Mouse (Mus musculus) megakaryocyte, adult 5-6 weeks (primary cell): ENCODE results near the gene Rbms3. TPM values are rescaled to one million over a fixed set of nuclear protein-coding genes. Genes with fewer than 3 reads are reported as not detected.

Source experiments
- ATAC-seq: 2 replicates; pipeline ENCODE4 v1.8.0; 2016; ENCODE audit warnings: mild to moderate bottlenecking, inconsistent platforms; ENCODE audit not compliant: poor library complexity, severe bottlenecking
- total RNA-seq, 2 experiments: library from RNA; stranded (forward) in 1 of 2; stranded (reverse) in 1 of 2; fragments of 153-499, 151-499 nt in 1 of 2; fragments of 221-1000, 200-1000 nt in 1 of 2; gene quantifications; 2 replicates each; pipeline versions ENCODE4 v1.2.3 to v1.2.4; 2015 to 2017

Rbms3 gene
- total RNA-seq, 2 experiments from 2014 or later, result 0.04 to 0.25 TPM

GRCm38 (mm10) chr9:117121572-117121971 is 508.1 kb downstream of the Rbms3 start:
- ATAC-seq, result no peak

GRCm38 (mm10) chr9:117117181-117117729 is 512.5 kb downstream of the Rbms3 start:
- ATAC-seq, result no peak

- no peak for ATAC-seq
Measured at GRCm38 (mm10) chr9:117115609-117116008, 514.1 kb downstream of the Rbms3 start.

- ATAC-seq, result no peak
Measured at GRCm38 (mm10) chr9:117113592-117113991, 516.1 kb downstream of the Rbms3 start.

GRCm38 (mm10) chr9:117107926-117108325 is 521.8 kb downstream of the Rbms3 start:
- no peak for ATAC-seq

GRCm38 (mm10) chr9:117102198-117102930 is 527.3 kb downstream of the Rbms3 start:
- ATAC-seq, result no peak

- ATAC-seq, result no peak
Measured at GRCm38 (mm10) chr9:117100181-117100580, 529.5 kb downstream of the Rbms3 start.

- ATAC-seq, result no peak
Measured at GRCm38 (mm10) chr9:117093551-117093950, 536.2 kb downstream of the Rbms3 start.

- ATAC-seq, result no peak
Measured at GRCm38 (mm10) chr9:117092177-117092555, 537.5 kb downstream of the Rbms3 start.

GRCm38 (mm10) chr9:117091253-117092176 is 538.2 kb downstream of the Rbms3 start:
- ATAC-seq, result no peak

GRCm38 (mm10) chr9:117089409-117090147 is 540.1 kb downstream of the Rbms3 start:
- ATAC-seq, result no peak

GRCm38 (mm10) chr9:117088309-117088708 is 541.4 kb downstream of the Rbms3 start:
- ATAC-seq, result no peak

- no peak for ATAC-seq
Measured at GRCm38 (mm10) chr9:117085706-117086105, 544.0 kb downstream of the Rbms3 start.

GRCm38 (mm10) chr9:117084471-117084870 is 545.2 kb downstream of the Rbms3 start:
- no peak for ATAC-seq

- ATAC-seq, result no peak
Measured at GRCm38 (mm10) chr9:117079471-117079870, 550.2 kb downstream of the Rbms3 start.

- no peak for ATAC-seq
Measured at GRCm38 (mm10) chr9:117077548-117077947, 552.2 kb downstream of the Rbms3 start.

- no peak for ATAC-seq
Measured at GRCm38 (mm10) chr9:117076785-117077184, 552.9 kb downstream of the Rbms3 start.

GRCm38 (mm10) chr9:117072433-117073099 is 557.1 kb downstream of the Rbms3 start:
- ATAC-seq, result no peak

GRCm38 (mm10) chr9:117070616-117071015 is 559.1 kb downstream of the Rbms3 start:
- ATAC-seq, result no peak

- no peak for ATAC-seq
Measured at GRCm38 (mm10) chr9:117069232-117069631, 560.5 kb downstream of the Rbms3 start.
